ENCODE assay signal across 8 mouse cellular contexts in genomic region chr2:170153421-170154271, GRCm38 (mm10). TPM values are rescaled to one million over a fixed set of nuclear protein-coding genes. Genes with fewer than 3 reads are reported as not detected.
A peak's percentile ranks its signal among the peaks of the same experiment; 100 is the strongest.
DNase-seq lines count a peak whose midpoint lies in the region; ATAC-seq and TF ChIP-seq lines count a peak whose summit lies in the region.

No protein-coding gene starts in this region.

- no peak for TF ChIP-seq POLR2A in heart, adult 2 months (IDR thresholded peaks at IDR 0.05; ENCODE audit: insufficient read depth, low read depth, low read length)

- no peaks in the 10 kb centered on the region for H3K27me3 ChIP-seq in heart, adult 2 months (ENCODE audit: control insufficient read depth, insufficient read depth, low read length)
- no peaks in the 10 kb centered on the region for H3K27me3 ChIP-seq in lung, postnatal 0 days (replicated peaks; ENCODE audit: insufficient read depth, low read length)

- peak overlapping the region; percentile 50 for H3K4me3 ChIP-seq in heart, adult 2 months
- H3K4me3 ChIP-seq in lung, postnatal 0 days (ENCODE audit: low read depth, low read length), result peak overlapping the region; percentile 46

- peak; percentile 8 to 14 for DNase-seq in cerebellum, postnatal 36 days
- no peak for DNase-seq in cerebellum, adult 11-12 months
- DNase-seq in embryo, embryonic 11 days, result peak; percentile 49
- peak; percentile 82 to 83 for DNase-seq in heart, adult 2 months
- peak; percentile 63 for DNase-seq in kidney, adult 18-20 months
- DNase-seq in lung, postnatal 0 days (ENCODE audit: low spot score), result peak; percentile 74
- peak; percentile 30 for DNase-seq in retina, postnatal 1 day
- DNase-seq in right cerebral cortex, postnatal 4 days, result no peak

- 0 out of 2 replicates have a peak, but pooled peaks have one; percentile 15 for TF ChIP-seq EP300 in heart, adult 2 months (IDR thresholded peaks at IDR 0.05; ENCODE audit: insufficient read depth, low read depth, low read length)
- no peak for TF ChIP-seq EP300 in lung, postnatal 0 days (IDR thresholded peaks at IDR 0.05)

- no peak for TF ChIP-seq CTCF in heart, adult 2 months (IDR thresholded peaks at IDR 0.05)
- TF ChIP-seq CTCF in lung, postnatal 0 days (IDR thresholded peaks at IDR 0.05), result no peak; the same call in 1 of the 2 replicates

- intact Hi-C loops in heart, adult 2 months (cut with DNase I), result loop anchor here (2.0 kb wide), 2 partner anchors 19 to 65 kb away; no protein-coding TSS in a partner anchor

- WGBS in heart, adult 2 months, result 2% methylated on average over 37 of the region's 37 CpGs
- 3% methylated on average over 37 of the region's 37 CpGs for WGBS in lung, postnatal 0 days

- no peaks in the 10 kb centered on the region for H3K9me3 ChIP-seq in lung, postnatal 0 days (ENCODE audit: low read length)

- no peaks in the 10 kb centered on the region for H3K79me2 ChIP-seq in heart, adult 2 months (replicated peaks; ENCODE audit: control insufficient read depth, insufficient read depth, low read length)

- peaks cover 10% of the 10 kb centered on the region for H3K4me1 ChIP-seq in heart, adult 2 months (ENCODE audit: control insufficient read depth, insufficient read depth, low read length)
- peaks cover 14% of the 10 kb centered on the region; the same call in 1 of the 2 replicates for H3K4me1 ChIP-seq in lung, postnatal 0 days (ENCODE audit: insufficient read depth, low read depth, low read length)

- H3K36me3 ChIP-seq in heart, adult 2 months (ENCODE audit: control insufficient read depth, insufficient read depth, low read length), result peaks cover 4% of the 10 kb centered on the region
- no peaks in the 10 kb centered on the region for H3K36me3 ChIP-seq in lung, postnatal 0 days (ENCODE audit: insufficient read depth, low read length)

- H3K4me2 ChIP-seq in lung, postnatal 0 days (replicated peaks; ENCODE audit: low read depth, low read length), result peak overlapping the region; percentile 69

- peak overlapping the region; percentile 93 for H3K27ac ChIP-seq in heart, adult 2 months
- H3K27ac ChIP-seq in lung, postnatal 0 days (ENCODE audit: low read length), result peak overlapping the region; percentile 91

- H3K9ac ChIP-seq in heart, adult 2 months (ENCODE audit: low read depth, low read length), result peak overlapping the region; percentile 62
- peak overlapping the region; percentile 72 for H3K9ac ChIP-seq in lung, postnatal 0 days (replicated peaks; ENCODE audit: low read depth)

- peak; percentile 20 for ATAC-seq in lung, postnatal 0 days

RNA-seq across cellular contexts. Expression of gene Zfp217, which starts 5.7 kb away (rescaled TPM):
- 1 to 10 TPM; 8.9 to 9.4 TPM for total RNA-seq in heart, adult 2 months (2021)
- polyA plus RNA-seq in heart, adult 2 months (2012; rRNA removed), result 5.2 and 9.7 TPM in 2 replicates
- 4.0 and 4.4 TPM in 2 replicates for polyA plus RNA-seq in lung, postnatal 0 days (2015; fragmentation: Nextera tagmentation; extraction: Ambion mirVana)

Comparison
In these comparisons a context has a peak if more than half of its experiments do, and no peak if none do; other contexts are left out.
1. DNase-seq: peak in cerebellum, postnatal 36 days (2 of 2), embryo, embryonic 11 days (single experiment), heart, adult 2 months (2 of 2), kidney, adult 18-20 months (single experiment), lung, postnatal 0 days (single experiment) and retina, postnatal 1 day (single experiment); none in cerebellum, adult 11-12 months (single experiment) and right cerebral cortex, postnatal 4 days (single experiment).